Mouse (Mus musculus): ENCODE results near the gene Gjb3. TPM values are rescaled to one million over a fixed set of nuclear protein-coding genes. Genes with fewer than 3 reads are reported as not detected.

Gjb3 gene
- not detected for total RNA-seq (2022)

- DNase-seq = no peak
These were observed at the start of gene Gjb3 for GRCm38 (mm10) chr4:127330181-127331100. Gene Gjb3, minus strand, starts transcription at chr4:127330844.

- DNase-seq = no peak
These were observed 46.7 kb upstream of the Gjb3 start for GRCm38 (mm10) chr4:127377344-127377743.

GRCm38 (mm10) chr4:127375541-127376177, 45.0 kb upstream of the Gjb3 start:
- DNase-seq = no peak

GRCm38 (mm10) chr4:127374645-127375044, 44.0 kb upstream of the Gjb3 start:
- DNase-seq = no peak

DNA sequence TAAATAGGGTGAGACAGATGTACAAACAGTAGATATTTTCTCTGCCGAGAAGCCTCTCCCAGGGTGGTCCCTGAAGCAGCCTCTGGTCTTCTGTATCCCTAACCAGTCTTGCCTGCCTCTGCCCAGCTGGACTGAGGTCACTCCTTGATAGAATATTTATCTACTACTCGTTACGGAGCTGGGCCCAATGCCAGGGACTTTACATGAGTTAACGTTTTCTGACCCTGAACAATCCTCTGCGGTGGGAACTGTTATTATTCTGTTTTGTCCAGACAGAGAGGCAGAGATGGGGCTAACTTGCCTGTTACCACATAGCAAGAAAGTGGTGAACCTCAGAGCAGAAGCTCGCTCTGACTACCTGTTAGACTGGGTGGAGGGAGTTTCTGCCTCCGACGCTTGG, 42.8 kb upstream of the Gjb3 start:
- peak; percentile 47 for DNase-seq

GRCm38 (mm10) chr4:127371546-127371945, 40.9 kb upstream of the Gjb3 start:
- peak; percentile 11 for DNase-seq

DNA sequence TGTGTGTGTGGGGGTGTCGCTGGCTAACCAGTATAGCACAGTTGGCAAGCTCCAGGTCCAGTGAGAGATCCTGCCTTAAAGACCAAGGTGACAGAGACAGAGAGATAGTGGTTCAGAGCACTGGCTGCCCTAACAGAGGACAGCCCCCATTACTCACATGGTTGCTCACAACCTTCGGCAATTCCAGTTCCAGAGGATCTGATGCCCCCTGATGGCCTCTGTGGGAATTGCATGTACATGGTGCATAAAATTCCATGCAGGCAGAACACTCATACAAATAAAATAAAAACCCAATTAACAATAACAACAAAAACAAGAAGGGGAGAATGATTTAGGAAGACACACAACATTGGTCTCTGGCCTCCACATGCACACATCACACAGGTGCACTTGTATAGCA, 39.8 kb upstream of the Gjb3 start:
- no peak for DNase-seq

- DNase-seq = peak; percentile 13
These were observed 37.8 kb upstream of the Gjb3 start for GRCm38 (mm10) chr4:127368379-127368973.

- no peak for DNase-seq
These were observed 35.2 kb upstream of the Gjb3 start for GRCm38 (mm10) chr4:127365834-127366233.

DNA sequence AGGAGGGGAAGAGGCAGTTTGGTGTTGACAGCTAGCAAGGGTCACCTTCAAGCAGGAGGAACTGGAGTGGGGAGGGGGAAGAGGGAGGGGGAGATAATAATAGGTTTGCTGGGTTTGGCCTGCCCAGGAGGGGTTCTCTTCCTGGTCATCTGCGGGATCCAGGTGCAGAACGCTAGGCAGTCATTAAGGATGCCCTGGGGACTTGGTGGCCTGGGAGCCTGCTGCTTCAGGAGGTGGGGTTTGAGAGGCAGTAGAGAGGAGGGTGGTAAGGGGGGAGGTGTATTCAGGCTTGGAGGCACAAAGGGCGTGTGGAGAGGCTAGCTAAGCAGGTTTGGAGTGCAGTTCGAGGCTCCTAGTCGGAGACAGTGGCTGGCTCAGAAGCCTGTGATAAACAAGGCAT, 34.8 kb upstream of the Gjb3 start:
- no peak for DNase-seq

DNA sequence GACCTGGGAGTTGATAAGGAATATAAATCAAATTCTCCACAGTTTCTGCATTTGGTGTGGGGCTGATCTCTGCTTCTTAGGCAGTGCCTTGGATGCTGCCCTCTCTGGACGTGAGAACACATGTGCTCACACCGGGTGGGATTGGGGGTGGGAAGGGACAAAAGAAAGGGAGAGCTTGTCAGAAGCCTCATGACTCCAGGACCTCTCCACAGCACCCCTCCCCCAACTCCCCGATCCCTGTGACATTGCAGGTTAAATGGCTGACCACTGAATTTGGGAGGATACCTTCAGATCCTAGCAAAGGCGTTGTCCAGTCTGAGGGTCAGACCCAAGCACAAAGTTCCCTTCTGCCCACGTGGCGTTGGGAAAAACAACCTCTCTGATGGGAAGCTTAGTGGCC, 33.8 kb upstream of the Gjb3 start:
- no peak for DNase-seq

- no peak for DNase-seq
These were observed 32.7 kb upstream of the Gjb3 start for GRCm38 (mm10) chr4:127363331-127363730.

DNA sequence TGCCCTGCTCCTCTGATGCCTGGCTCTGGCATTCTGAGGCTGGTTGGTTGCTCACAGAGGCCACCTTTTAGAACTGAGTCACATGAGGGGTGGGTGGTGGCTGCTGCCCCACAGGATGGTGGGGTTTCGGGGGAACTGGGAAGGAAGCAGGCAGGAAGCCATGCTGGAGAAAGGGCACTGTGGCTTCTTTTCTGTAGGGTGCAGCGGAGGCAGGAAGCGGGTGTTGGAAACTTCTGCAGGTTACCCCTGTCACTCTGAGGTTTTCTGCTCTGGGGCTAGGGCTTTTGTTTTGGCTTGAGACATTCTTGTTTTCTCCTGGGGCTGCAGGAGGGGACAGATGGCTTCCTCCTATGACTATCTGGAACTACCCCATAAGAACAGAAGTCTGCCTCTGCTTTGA, 31.9 kb upstream of the Gjb3 start:
- DNase-seq = no peak

DNA sequence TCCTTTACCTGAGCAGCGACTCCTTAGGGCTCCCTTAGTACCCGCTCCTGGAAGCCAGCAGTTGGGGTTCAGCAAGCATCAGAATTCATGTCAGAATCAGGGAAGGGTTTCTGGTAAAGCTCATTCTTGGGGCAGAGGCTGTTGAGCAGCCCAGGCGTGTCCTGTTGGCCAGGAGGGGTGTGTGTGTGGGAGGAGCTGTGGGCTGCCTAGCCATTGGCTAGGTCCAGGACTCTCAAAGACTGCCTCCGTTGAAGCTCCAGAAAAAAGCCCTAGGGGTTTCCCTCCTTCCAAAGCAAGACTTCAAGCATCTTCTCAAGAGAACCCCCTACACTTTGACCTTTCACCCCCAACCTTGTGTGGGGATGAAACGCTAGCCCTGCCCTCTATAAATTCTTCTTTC, 27.4 kb upstream of the Gjb3 start, which contains the start of gene Gjb5:
Gene Gjb5 (minus strand): TSS at position 164 of the 400 bp plus-strand sequence.
- DNase-seq = no peak

GRCm38 (mm10) chr4:127354506-127355485, 24.2 kb upstream of the Gjb3 start:
- DNase-seq = no peak

GRCm38 (mm10) chr4:127353951-127354438, 23.4 kb upstream of the Gjb3 start, which contains the start of gene Gjb4:
Gene Gjb4, minus strand, starts transcription at chr4:127354081.
- DNase-seq = no peak

- DNase-seq = no peak
These were observed 21.9 kb upstream of the Gjb3 start for GRCm38 (mm10) chr4:127352594-127352993.

DNA sequence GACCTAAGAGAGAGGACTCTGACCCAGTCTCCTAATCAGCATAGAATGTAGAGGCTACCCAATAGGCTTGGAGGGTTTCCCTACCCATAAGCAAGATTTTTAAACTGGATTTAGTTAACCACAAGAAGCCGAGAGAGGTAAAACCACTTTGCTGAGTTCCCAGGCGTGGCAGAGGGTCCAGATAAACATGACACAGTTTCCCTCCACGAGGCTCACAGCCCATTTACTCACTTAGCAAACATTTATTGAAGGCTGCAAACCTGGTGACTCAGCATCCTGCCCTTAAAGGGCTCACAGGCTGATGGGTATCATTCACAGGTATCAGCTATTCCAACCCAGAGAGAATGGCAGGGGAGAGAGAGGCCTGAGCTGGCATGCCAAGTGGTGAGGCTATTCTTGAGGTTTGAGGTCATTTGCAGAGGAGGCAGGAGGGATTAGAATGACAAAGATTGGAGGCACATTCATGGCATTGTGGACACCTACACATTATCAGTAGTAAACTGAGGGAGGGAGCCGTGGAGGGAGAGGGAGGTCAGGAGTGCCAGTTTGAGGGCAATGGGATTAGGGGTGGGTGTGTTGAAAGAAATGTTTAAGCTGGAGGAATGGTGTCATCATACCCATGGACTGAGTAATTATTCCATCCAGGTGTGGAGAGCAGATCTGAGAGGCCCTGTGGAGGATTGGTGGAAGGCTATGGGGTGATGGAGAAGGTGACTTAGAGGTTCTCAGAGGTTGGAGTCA, 19.1 kb upstream of the Gjb3 start:
- DNase-seq = no peak

DNA sequence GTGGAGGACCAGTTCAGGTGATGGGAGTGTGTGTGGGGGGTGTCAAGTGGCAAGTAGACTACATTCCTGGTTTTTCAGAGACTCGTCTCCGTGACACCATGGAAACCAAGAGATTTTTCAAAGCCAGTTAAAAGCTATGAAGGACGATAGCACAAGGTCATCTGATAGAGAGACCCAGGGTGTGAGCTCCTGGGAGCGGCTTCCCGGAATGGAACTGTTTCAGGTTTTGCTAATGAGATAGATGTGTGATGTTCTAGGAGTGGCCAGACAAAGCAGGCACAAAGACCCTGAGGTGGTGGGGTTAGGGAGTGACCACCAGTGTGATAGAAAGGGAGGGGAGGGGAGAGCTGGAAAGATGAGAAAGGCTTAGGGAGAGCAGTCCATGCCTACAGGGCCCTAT, 14.4 kb upstream of the Gjb3 start:
- no peak for DNase-seq

- DNase-seq = no peak
These were observed 10.7 kb upstream of the Gjb3 start for GRCm38 (mm10) chr4:127341372-127341771.

DNA sequence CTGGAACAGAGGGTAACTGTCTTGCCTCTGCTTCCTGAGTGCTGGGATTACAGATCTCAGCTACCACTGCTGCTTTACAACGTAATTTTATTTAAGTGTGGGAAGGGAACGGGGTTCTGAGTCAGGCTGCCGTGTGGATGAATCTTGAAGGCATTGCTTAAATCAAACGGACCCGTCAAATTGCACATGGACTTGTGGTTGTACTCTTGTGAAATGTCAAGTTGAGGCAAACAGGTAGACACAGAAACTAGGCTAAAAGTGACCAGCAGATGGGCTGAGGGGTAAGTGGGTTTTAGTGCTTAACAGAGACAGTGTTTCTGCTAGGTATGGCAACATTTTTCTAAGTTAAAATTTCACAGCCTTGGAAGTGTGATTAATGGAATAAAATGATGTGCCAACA, 7.0 kb upstream of the Gjb3 start:
- no peak for DNase-seq
